Mouse (Mus musculus): Measurements from ENCODE around the gene Gm28035.

The Gm28035 gene

GRCm38 (mm10) chr2:30240267-30240666, at the start of gene Gm28035:
Gene Gm28035 (plus strand): TSS chr2:30240567.
- DNase-seq, result peak; percentile 88

GRCm38 (mm10) chr2:30191790-30192580, 48.4 kb upstream of the Gm28035 start:
- DNase-seq, result no peak

DNA sequence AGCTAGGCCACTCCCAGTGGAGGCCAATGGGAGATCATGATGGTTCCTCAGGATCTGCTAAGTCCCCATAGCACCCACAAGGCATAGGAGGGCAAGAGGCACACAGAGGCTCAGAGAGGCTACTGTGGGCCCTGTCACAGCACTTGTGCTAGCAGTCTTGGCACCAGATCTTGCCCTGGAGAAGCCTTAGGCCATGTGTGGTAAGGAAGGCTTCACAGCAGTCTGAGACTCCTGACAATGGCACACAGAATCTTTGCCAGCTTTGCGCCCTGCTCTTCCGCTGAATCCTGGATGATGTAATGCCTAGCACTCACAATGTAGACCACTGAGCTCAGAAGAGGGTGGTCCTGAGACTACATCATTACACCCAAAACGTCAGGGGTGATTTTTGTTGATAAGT, 45.7 kb upstream of the Gm28035 start:
- no peak for DNase-seq

DNA sequence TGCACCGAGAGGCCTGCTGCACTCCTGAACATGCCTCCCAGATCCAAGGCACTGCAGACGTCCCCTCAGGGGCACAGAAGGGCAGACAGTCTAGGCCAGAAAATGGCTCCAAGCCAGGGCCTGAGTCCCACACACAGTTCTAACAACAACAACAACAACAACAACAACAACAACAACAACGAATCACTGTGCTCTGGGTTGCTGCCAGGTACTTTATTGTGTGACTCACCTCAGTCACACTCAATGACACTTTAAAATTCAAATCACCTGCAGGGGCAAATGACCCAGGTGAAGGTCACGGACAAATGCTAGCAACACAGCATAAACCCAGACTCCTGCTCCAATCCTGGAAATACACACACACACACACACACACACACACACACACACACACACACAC, 42.3 kb upstream of the Gm28035 start:
- DNase-seq, result no peak

DNA sequence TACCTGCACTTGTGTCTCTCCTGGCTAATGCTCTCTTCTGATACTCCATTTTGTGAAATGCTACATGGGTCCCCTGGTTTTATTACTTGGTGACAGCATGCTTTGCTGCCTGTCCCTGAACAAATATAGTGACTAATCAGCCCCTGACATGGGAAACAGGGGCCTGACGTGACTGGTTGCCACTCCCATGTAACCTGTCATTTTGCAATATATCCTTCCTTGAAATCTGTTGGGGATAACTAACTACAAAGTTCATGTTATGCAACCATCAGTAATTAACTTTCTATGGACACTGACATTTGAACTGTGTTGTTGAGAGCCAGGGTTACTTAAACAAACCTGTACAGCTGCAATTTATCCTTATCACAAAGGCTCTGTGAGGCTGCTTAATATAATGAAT, 40.4 kb upstream of the Gm28035 start:
- no peak for DNase-seq

DNA sequence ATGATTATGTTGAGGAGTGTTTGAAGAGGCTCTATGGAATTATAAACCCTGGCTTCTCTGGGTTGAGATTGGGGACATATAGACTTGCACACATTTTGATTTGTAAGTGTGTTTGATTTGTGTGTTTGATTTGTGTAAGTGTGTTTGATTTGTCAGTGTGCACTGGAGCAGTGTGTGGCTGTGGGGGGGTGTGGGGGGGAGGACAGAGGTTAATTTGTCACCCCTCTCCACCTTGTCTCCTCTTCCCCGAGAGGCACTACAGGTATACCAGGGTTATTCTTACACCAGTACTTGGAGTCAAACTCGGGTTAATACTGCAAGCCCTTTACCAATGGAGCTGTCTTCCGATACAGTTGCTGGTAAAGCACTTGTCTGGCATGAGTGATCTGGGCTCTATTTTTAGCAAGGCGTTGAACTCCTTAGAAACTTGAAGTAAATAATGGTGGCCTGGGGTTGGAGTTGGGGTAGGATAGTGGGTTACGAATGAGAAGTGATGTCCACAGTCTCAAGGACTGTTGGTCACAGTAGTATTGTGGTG, 39.9 kb upstream of the Gm28035 start:
- DNase-seq, result no peak

GRCm38 (mm10) chr2:30203439-30203838, 36.9 kb upstream of the Gm28035 start:
- DNase-seq, result no peak

- no peak for DNase-seq
Measured at GRCm38 (mm10) chr2:30205255-30205628, 35.1 kb upstream of the Gm28035 start.

- DNase-seq, result peak; percentile 100
Measured at GRCm38 (mm10) chr2:30205629-30206357, 34.6 kb upstream of the Gm28035 start, which contains the start of gene Kyat1. Gene Kyat1 (minus strand): TSS chr2:30205847.

GRCm38 (mm10) chr2:30207401-30207800, 33.0 kb upstream of the Gm28035 start:
- DNase-seq, result peak; percentile 82

- DNase-seq, result peak; percentile 87
Measured at GRCm38 (mm10) chr2:30207886-30208285, 32.5 kb upstream of the Gm28035 start.

DNA sequence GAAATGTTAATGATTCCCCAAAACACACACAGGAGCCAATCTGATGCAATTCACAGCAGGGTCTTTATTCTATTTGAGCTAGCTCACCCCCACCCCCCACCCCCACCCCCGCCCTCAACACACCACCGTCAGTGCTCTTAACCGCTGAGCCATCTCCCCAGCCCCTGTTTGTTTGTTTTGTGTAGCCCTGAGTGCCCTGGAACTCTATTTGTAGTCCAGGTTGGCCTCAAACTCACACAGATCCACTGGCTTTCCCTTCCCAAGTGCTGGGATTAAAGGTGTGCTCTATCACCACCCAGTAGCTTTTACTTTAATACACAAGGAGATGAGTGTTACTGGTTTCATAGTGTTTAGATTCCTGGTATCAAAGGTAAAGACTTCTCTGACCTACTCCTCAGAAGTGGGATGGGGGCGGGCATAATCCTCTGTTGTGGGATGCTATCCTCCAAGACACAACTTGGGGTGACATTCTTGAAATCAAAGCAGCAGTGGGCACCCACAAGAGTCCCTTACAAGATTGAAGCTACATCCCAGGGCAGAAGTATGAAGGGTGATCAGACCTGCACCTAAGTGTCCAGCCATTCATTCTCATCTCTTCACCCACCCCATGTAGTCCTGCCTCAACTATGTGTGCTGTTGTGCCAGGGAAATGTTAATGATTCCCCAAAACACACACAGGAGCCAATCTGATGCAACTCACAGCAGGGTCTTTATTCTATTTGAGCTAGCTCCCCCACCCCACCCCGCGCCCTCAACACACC, 28.8 kb upstream of the Gm28035 start:
- peak; percentile 50 for DNase-seq

DNA sequence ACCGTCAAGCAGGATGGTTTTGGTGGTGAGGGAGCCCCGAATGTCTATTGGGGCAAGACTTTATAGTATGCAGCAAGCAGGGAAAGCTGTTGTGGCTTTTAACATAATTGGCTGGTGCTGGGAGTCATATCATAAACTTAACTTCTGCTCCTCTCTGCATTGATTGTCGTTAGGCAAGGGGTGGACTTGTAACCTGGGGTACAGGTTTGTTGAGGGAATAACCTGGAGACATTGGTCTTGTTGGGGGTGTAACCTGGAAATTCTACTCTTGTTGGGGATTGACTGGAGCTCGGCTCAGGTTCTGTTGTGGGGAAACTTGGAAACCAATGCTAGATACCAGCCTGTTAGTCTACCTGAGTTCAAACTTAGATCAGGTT, 28.2 kb upstream of the Gm28035 start:
- peak; percentile 74 for DNase-seq

DNA sequence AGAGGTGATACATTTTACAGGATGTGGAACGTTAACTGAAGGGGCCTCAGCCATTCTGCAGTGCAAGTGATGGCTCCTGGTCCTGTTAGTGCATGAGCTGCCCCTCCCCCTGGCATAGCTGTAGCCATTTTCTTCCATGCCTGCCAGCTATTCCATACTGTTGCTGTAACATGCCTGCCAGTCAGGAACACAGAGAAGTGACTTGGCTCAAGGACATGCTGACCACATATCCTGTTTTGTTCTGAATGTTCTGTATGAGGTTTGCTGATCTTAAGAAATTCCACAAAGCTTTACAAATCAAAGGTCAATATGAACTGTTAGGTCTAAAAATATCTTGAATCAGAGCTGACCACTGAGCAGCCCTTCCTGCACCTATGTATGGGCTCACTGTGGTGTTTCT, 27.4 kb upstream of the Gm28035 start:
- DNase-seq, result peak; percentile 87

DNA sequence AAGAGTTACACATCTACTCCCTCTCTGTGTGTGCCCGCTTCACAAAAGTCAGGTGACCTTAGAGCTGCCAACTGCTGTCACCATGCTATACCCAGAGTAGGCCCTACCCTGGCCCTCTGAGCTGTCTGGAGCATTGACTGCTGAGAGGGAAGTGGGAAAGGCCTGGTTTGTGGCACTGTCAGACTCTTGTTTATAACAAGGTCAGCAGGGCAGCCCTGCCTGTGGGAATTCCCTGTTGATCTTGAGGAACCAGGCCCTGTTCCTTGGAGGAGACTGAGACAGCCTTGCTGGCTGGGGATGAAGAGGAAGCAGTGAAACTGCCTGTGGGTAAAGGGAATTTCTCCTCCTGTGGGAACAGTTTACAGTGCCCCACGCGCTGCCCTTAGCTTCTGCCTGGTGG, 25.6 kb upstream of the Gm28035 start:
- peak; percentile 95 for DNase-seq

DNA sequence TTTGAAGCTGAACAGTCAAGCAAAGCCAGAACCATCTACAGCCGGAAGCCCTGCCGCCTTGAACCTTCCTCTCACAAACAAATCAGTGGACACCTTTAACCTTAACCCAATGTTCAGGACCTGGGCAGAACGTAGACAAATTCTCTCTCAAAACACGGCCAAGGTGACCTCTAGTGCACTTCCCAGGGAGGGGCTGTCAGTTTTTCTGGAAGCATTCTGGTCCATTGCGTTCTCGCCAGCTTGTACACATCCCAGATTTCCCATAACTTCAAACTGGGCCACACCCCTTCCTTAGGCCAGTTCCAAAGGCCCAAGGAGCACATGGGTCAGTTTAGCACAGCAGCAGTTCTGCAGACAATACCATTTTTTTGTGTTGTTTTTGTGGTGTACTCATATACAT, 24.9 kb upstream of the Gm28035 start:
- DNase-seq, result peak; percentile 97

- peak; percentile 74 for DNase-seq
Measured at GRCm38 (mm10) chr2:30216293-30216692, 24.1 kb upstream of the Gm28035 start.

- DNase-seq, result peak; percentile 90
Measured at GRCm38 (mm10) chr2:30235593-30235992, 4.8 kb upstream of the Gm28035 start.

DNA sequence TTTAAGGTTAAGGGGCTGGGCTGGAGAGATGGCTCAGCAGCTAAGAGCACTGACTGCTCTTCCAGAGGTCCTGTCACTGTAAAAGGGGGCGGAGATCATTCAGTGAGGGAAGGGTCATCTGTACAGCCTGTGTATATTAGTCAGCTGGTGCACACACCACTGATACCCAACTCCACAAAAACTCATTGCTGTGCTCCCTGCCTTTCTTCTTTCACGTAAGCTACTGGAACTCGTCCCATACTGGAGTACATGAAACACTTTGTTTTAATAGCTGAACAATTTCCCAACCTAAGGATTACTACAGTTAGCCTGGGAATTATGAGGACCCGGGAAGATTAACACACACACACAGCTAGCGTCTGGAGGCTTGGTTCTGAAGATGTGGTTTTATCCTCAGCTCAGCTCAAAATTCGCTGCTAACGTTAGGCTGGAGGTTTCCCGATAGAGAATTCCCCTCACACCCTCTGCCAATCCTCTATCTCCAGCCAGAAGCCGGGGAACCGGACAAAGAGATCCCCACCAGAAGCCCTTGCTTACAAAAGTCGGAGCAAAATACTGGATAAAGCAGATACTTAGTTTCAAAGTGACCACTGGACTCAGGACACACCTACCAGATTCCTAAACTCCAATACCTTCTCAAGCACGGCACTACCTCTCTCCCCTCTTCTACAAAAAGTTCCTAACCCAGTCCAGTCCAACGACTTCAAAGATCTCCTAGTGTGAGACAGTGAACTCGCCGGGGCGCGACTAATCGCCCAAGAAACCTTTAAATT, 3.8 kb upstream of the Gm28035 start:
- peak; percentile 93 for DNase-seq

DNA sequence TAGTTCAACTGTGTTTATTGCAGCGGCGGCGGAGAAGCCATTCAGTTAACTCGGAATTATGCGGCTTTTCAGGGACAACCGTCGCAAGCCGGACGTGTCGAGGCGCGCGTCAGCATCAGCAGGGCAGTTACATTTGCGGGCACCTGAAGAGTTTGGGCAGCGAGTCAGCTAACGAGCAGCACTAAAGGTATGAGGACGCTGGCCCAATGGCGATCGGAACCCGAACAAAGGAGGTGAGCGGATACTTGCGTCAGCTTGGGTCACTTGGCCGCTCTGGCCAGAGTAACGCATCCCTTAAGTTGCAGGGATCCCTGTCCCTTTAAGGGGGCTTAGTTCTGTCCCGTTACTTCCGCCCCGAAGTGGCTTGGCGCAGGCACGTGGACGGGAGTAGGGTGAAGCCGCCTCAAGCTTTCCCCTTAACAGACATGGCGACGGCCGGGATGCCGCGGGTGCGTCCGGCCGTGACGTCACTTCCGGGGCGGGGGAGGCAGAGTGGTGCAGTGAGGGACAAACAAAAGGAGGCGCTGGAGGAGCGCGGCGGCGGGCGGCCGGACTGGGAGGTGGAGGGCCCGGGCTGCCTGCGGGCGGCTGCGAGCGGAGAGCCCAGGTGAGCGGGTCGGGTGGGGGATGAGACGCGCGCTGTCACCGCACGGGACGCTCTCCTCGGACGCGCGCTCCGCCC, 3.0 kb upstream of the Gm28035 start, which contains the start of gene Lrrc8a:
TSS of gene Lrrc8a (plus strand) at position 517 of the 682 bp plus-strand sequence.
- peak; percentile 100 for DNase-seq

DNA sequence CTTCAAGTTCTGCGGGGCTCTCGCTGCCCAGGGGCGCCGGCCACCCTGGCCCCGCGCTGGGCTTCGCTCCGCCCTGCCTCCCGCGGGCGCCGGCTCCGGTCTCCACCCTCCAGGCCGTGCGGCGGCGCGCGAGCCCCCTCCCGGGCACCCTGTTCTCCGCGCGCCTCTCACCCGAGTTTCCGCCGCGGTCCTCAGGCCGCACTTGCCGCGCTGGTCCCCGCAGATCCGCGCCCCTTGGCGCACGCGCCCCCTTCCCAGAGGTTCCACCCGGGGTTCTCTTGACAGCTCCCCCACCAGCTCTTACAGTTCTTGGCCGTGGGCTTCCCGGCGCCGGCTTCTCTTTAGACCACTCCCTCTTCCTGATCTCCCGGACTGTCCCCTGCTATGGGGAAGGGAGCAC, 2.5 kb upstream of the Gm28035 start:
- DNase-seq, result no peak

Data from heart, adult 11 months (tissue).